Mouse (Mus musculus) MEL (cell line): ENCODE data around the gene Nr1h4. TPM values are rescaled to one million over a fixed set of nuclear protein-coding genes. Genes with fewer than 3 reads are reported as not detected.

ENCODE experiments used
- DNase-seq: peaks from one replicate; pipeline ENCODE4 v3.0.0; 2011; ENCODE audit warnings: low read depth, low spot score
- H3K27ac ChIP-seq: 2 replicates; pipeline ENCODE4 v1.5.1; 2012; ENCODE audit warnings: low read depth, mild to moderate bottlenecking, control low read depth, low read length, moderate library complexity; ENCODE audit not compliant: control insufficient read depth
- H3K27me3 ChIP-seq, 2 experiments: fragments of 150-350 bp in 1 of 2; sonication (generic) in 1 of 2; 2 replicates each; pipeline ENCODE4 v1.6.1; 2012; ENCODE audit warnings: low read length in 2 of 2, mild to moderate bottlenecking in 2 of 2, improper control_type of control experiment in 1 of 2, moderate library complexity in 1 of 2; ENCODE audit not compliant: insufficient read depth in 2 of 2, control insufficient read depth in 1 of 2
- H3K36me3 ChIP-seq, 2 experiments: 2 replicates each; pipeline ENCODE4 v1.6.1; 2012 to 2014; ENCODE audit warnings: low read length in 2 of 2, improper control_type of control experiment in 1 of 2, inconsistent platforms in 1 of 2, mild to moderate bottlenecking in 1 of 2; ENCODE audit not compliant: insufficient read depth in 2 of 2, control insufficient read depth in 1 of 2
- H3K4me1 ChIP-seq, 2 experiments: fragments of 150-350 bp in 1 of 2; sonication (generic) in 1 of 2; 2 replicates each; pipeline ENCODE4 v1.6.1; 2012; ENCODE audit warnings: low read length in 2 of 2, improper control_type of control experiment in 1 of 2, mild to moderate bottlenecking in 1 of 2; ENCODE audit not compliant: insufficient read depth in 2 of 2, control insufficient read depth in 1 of 2
- H3K4me3 ChIP-seq, 2 experiments: fragments of 150-350 bp in 1 of 2; sonication (generic) in 1 of 2; 2 replicates each; pipeline ENCODE4 v1.5.1; 2012; ENCODE audit warnings: low read depth in 2 of 2, low read length in 2 of 2, mild to moderate bottlenecking in 2 of 2, moderate library complexity in 2 of 2, control low read depth in 1 of 2, improper control_type of control experiment in 1 of 2; ENCODE audit not compliant: control insufficient read depth in 1 of 2, insufficient read depth in 1 of 2
- H3K79me2 ChIP-seq: 2 replicates; pipeline ENCODE4 v1.6.1; 2012; ENCODE audit warnings: mild to moderate bottlenecking, low read length, moderate library complexity; ENCODE audit not compliant: control insufficient read depth, poor library complexity, insufficient read depth
- H3K9ac ChIP-seq: 2 replicates; pipeline ENCODE4 v1.6.1; 2012; ENCODE audit warnings: low read depth, mild to moderate bottlenecking, control low read depth, low read length, moderate library complexity; ENCODE audit not compliant: control insufficient read depth, poor library complexity, severe bottlenecking
- H3K9me3 ChIP-seq: fragments of 150-350 bp; sonication (generic); replicated peaks from 2 replicates; pipeline ENCODE4 v1.6.1; 2012; ENCODE audit warnings: mild to moderate bottlenecking, low read length, improper control_type of control experiment, moderate library complexity; ENCODE audit not compliant: insufficient read depth
- BHLHE40 ChIP-seq: IDR thresholded peaks from 2 replicates; pipeline ENCODE4 v1.6.1; 2012; ENCODE audit warnings: low read depth, mild to moderate bottlenecking, inconsistent platforms, low read length, improper control_type of control experiment, borderline replicate concordance
- CHD2 ChIP-seq: IDR thresholded peaks from 2 replicates; pipeline ENCODE4 v1.6.1; 2011; ENCODE audit warnings: low read length, improper control_type of control experiment
- CTCF ChIP-seq, 3 experiments: IDR thresholded peaks in 2 of 3; conservative IDR thresholded peaks in 1 of 3; 2 replicates each; pipeline ENCODE4 v1.5.1; 2011 to 2012; ENCODE audit warnings: low read length in 3 of 3, low read depth in 2 of 3, mild to moderate bottlenecking in 2 of 3, improper control_type of control experiment in 1 of 3, inconsistent platforms in 1 of 3, mixed read lengths in 1 of 3, moderate library complexity in 1 of 3; ENCODE audit not compliant: control insufficient read depth in 1 of 3, insufficient read depth in 1 of 3, poor library complexity in 1 of 3, severe bottlenecking in 1 of 3
- GABPA ChIP-seq: IDR thresholded peaks from 2 replicates; pipeline ENCODE4 v1.6.1; 2012; ENCODE audit warnings: low read depth, mild to moderate bottlenecking, inconsistent platforms, low read length, improper control_type of control experiment, moderate library complexity
- GATA1 ChIP-seq: IDR thresholded peaks from 2 replicates; pipeline ENCODE4 v1.6.1; 2011; ENCODE audit warnings: low read depth, low read length, improper control_type of control experiment
- JUND ChIP-seq: IDR thresholded peaks from 2 replicates; pipeline ENCODE4 v1.6.1; 2011; ENCODE audit warnings: low read depth, mild to moderate bottlenecking, improper control_type of control experiment, low read length
- KAT2A ChIP-seq: conservative IDR thresholded peaks from 2 replicates; pipeline ENCODE4 v1.6.1; 2012; ENCODE audit warnings: low read depth, low read length, improper control_type of control experiment, inconsistent platforms
- MAX ChIP-seq: IDR thresholded peaks from 2 replicates; pipeline ENCODE4 v1.6.1; 2011; ENCODE audit warnings: low read length, improper control_type of control experiment
- MEF2A ChIP-seq: IDR thresholded peaks from 2 replicates; pipeline ENCODE4 v1.6.1; 2014; ENCODE audit warnings: low read depth, mild to moderate bottlenecking, inconsistent platforms, low read length, improper control_type of control experiment; ENCODE audit not compliant: poor library complexity, insufficient replicate concordance, severe bottlenecking; ENCODE audit errors: extremely low read depth
- MXI1 ChIP-seq: IDR thresholded peaks from 2 replicates; pipeline ENCODE4 v1.6.1; 2011; ENCODE audit warnings: mild to moderate bottlenecking, low read depth, low read length, improper control_type of control experiment
- MYB ChIP-seq: IDR thresholded peaks from 2 replicates; pipeline ENCODE4 v1.6.1; 2011; ENCODE audit warnings: mild to moderate bottlenecking, low read depth, low read length, improper control_type of control experiment
- MYC ChIP-seq: IDR thresholded peaks from 2 replicates; pipeline ENCODE4 v1.6.1; 2011; ENCODE audit warnings: low read depth, mild to moderate bottlenecking, low read length, improper control_type of control experiment, moderate library complexity
- POLR2A ChIP-seq, 2 experiments: IDR thresholded peaks; 2 replicates each; pipeline ENCODE4 v1.6.1; 2011 to 2012; ENCODE audit warnings: low read length in 2 of 2, mild to moderate bottlenecking in 2 of 2, control low read depth in 1 of 2, improper control_type of control experiment in 1 of 2, low read depth in 1 of 2, moderate library complexity in 1 of 2; ENCODE audit not compliant: control insufficient read depth in 1 of 2, insufficient read depth in 1 of 2, poor library complexity in 1 of 2
- POLR2AphosphoS2 ChIP-seq: IDR thresholded peaks from 2 replicates; pipeline ENCODE4 v1.6.1; 2011; ENCODE audit warnings: low read length, improper control_type of control experiment
- RAD21 ChIP-seq: IDR thresholded peaks from 2 replicates; pipeline ENCODE4 v1.6.1; 2011; ENCODE audit warnings: mild to moderate bottlenecking, low read depth, low read length, improper control_type of control experiment
- SMC3 ChIP-seq: IDR thresholded peaks from 2 replicates; pipeline ENCODE4 v1.6.1; 2011; ENCODE audit warnings: low read depth, low read length, improper control_type of control experiment
- TAL1 ChIP-seq: IDR thresholded peaks from 2 replicates; pipeline ENCODE4 v1.6.1; 2012; ENCODE audit warnings: mild to moderate bottlenecking, inconsistent platforms, low read length, moderate library complexity, mixed read lengths
- TBP ChIP-seq: IDR thresholded peaks from 2 replicates; pipeline ENCODE4 v1.8.0; 2011; ENCODE audit warnings: low read depth, low read length, improper control_type of control experiment
- USF2 ChIP-seq, 2 experiments: IDR thresholded peaks; 2 replicates each; pipeline ENCODE4 v1.6.1; 2011 to 2012; ENCODE audit warnings: improper control_type of control experiment in 2 of 2, low read length in 2 of 2, borderline replicate concordance in 1 of 2, inconsistent platforms in 1 of 2, low read depth in 1 of 2, mild to moderate bottlenecking in 1 of 2; ENCODE audit not compliant: insufficient read depth in 1 of 2
- ZC3H11A ChIP-seq: IDR thresholded peaks from 2 replicates; pipeline ENCODE4 v1.6.1; 2012; ENCODE audit warnings: low read depth, mild to moderate bottlenecking, inconsistent platforms, low read length, improper control_type of control experiment
- ZKSCAN1 ChIP-seq: IDR thresholded peaks from 2 replicates; pipeline ENCODE4 v1.6.1; 2012; ENCODE audit warnings: low read depth, mild to moderate bottlenecking, inconsistent platforms, low read length, improper control_type of control experiment, moderate library complexity
- ZMIZ1 ChIP-seq: IDR thresholded peaks from 2 replicates; pipeline ENCODE4 v1.6.1; 2012; ENCODE audit warnings: low read depth, mild to moderate bottlenecking, inconsistent platforms, low read length, improper control_type of control experiment, moderate library complexity
- polyA plus RNA-seq, 2 experiments: library from polyadenylated mRNA; stranded (reverse) in 1 of 2; unstranded in 1 of 2; fragments of >175 nt in 1 of 2; fragments of >200 nt in 1 of 2; gene quantifications; 2 replicates each; pipeline versions ENCODE4 v1.2.1 to v1.2.4; 2012; ENCODE audit warnings: low replicate concordance in 2 of 2, low read depth in 1 of 2; ENCODE audit not compliant: insufficient read length in 2 of 2, insufficient read depth in 1 of 2, missing spikeins in 1 of 2
- total RNA-seq: library from RNA; depleted of rRNA; stranded (reverse); fragments of 300-350 nt; gene quantifications from 2 replicates; pipeline ENCODE4 v1.2.3, GENCODE M21; 2012

Gene Nr1h4
- total and polyA plus RNA-seq, 3 experiments: not detected

DNA sequence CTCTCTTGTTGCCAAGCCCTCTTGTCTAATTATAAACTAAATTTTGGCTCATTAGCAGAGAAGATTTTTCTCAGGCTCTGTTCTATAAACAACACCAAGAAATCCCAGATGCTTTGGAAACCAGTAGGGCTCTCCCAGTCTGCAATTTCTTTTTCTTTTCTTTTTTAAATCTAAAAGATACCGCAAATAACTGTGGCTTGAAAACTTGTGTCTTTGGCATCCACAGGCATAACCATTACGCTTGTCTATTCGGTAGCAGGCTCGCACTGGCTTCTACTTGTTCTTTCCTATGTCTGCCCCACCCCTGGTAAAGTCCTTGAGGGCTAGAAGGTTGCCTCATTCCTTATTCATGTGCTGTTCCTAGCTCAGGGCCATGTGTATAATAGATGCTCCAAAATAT, 18.3 kb upstream of the Nr1h4 start:
- Histone ChIP-seq H3K4me3 (no peak overlapping the region), H3K4me1 (no peaks in the 10 kb centered on the region), H3K27me3 (peaks cover 0 to 3% of the 10 kb centered on the region in 2 experiments; a peak in 2 of 4 replicates), H3K36me3 (no peaks in the 10 kb centered on the region), H3K9ac (no peak overlapping the region), H3K27ac (no peak overlapping the region), H3K9me3 (no peaks in the 10 kb centered on the region), H3K79me2 (no peaks in the 10 kb centered on the region)
- no peak for DNase-seq
- no peak for TF ChIP-seq MYB
- TF ChIP-seq MXI1: no peak
- no peak for TF ChIP-seq TAL1
- no peak for TF ChIP-seq ZC3H11A
- no peak for TF ChIP-seq BHLHE40
- TF ChIP-seq KAT2A: no peak
- TF ChIP-seq CHD2: no peak
- no peak for TF ChIP-seq JUND
- no peak for TF ChIP-seq USF2 (IDR thresholded peaks at IDR 0.05; ENCODE audit: borderline replicate concordance in 1 of 2, insufficient read depth in 1 of 2, low read depth in 1 of 2, low read length in 2 of 2)
- no peak for TF ChIP-seq TBP
- no peak for TF ChIP-seq ZMIZ1
- no peak for TF ChIP-seq POLR2A (IDR thresholded peaks at IDR 0.05; ENCODE audit: control insufficient read depth in 1 of 2, insufficient read depth in 1 of 2, low read depth in 1 of 2, low read length in 2 of 2, poor library complexity in 1 of 2)
- TF ChIP-seq ZKSCAN1: no peak
- TF ChIP-seq RAD21: no peak
- TF ChIP-seq POLR2AphosphoS2: no peak
- TF ChIP-seq MAX: no peak
- no peak for TF ChIP-seq MYC
- TF ChIP-seq SMC3: no peak
- no peak for TF ChIP-seq MEF2A
- no peak for TF ChIP-seq GABPA

DNA sequence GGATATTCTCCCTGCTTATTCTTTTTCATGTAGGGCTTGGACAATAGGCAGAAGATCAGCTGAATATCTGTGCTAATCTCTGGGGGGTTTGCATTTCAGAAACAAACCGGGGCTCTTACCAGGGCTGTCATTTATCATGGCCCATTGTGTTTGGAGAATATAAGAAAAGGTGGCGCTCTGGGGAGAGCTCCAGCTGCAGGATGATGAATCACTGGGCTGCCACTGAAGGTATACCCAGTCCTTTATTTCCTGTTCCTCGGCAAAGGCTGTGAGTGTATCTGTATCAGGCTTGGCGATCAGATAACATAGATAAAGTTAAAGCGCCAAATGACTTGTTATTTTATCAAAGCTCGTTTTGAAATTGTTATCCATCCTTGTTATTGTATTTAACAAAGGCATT, 14.6 kb upstream of the Nr1h4 start:
- TF ChIP-seq CTCF (IDR thresholded peaks at IDR 0.05 in 2 of 3, conservative IDR thresholded peaks at IDR 0.05 in 1 of 3; ENCODE audit: control insufficient read depth in 1 of 3, insufficient read depth in 1 of 3, low read depth in 2 of 3, low read length in 3 of 3, poor library complexity in 1 of 3, severe bottlenecking in 1 of 3): no peak
- peak; percentile 62; the same call in 1 of the 2 replicates for TF ChIP-seq GATA1
- TF ChIP-seq, all 39 proteins: peak for 1
- Histone ChIP-seq H3K36me3 (no peaks in the 10 kb centered on the region), H3K4me1 (no peaks in the 10 kb centered on the region), H3K79me2 (no peaks in the 10 kb centered on the region), H3K9me3 (no peaks in the 10 kb centered on the region), H3K27ac (no peak overlapping the region), H3K9ac (no peak overlapping the region), H3K4me3 (no peak overlapping the region), H3K27me3 (peaks cover 0 to 10% of the 10 kb centered on the region in 2 experiments; a peak in 3 of 4 replicates)
- DNase-seq: no peak
